Mouse (Mus musculus): ENCODE measurements at regions not wholly inside any gene's neighbourhood (a gene's known extent, or its start where the extent isn't known, plus 50 kb on each side); places are given as distances from the start of the nearest gene placed in this dataset.

GRCm38 (mm10) chr9:34280311-34281208 lies 205.1 kb upstream of the Kirrel3 start:
- DNase-seq (ENCODE audit: low read depth, low spot score) = no peak
- WGBS = 79% methylated on average over 11 of the region's 11 CpGs

GRCm38 (mm10) chr9:34323571-34323970 lies 162.1 kb upstream of the Kirrel3 start:
- no peak for DNase-seq (ENCODE audit: low read depth, low spot score)
- WGBS = 50% methylated on average over 1 of the region's 1 CpGs

- 88% methylated on average over 1 of the region's 1 CpGs for WGBS
- no peak for DNase-seq (ENCODE audit: low read depth, low spot score)
Measured at GRCm38 (mm10) chr9:34328723-34329122, 157.0 kb upstream of the Kirrel3 start.

- no peak for DNase-seq (ENCODE audit: low read depth, low spot score)
Measured at GRCm38 (mm10) chr9:34334112-34334511, 151.6 kb upstream of the Kirrel3 start.

GRCm38 (mm10) chr9:34334555-34335468 lies 150.9 kb upstream of the Kirrel3 start:
- DNase-seq (ENCODE audit: low read depth, low spot score) = no peak
- WGBS = 78% methylated on average over 7 of the region's 7 CpGs

GRCm38 (mm10) chr9:34348442-34348841 lies 137.3 kb upstream of the Kirrel3 start:
- DNase-seq (ENCODE audit: low read depth, low spot score) = no peak
- WGBS = 56% methylated on average over 2 of the region's 2 CpGs

GRCm38 (mm10) chr9:34349997-34350396 lies 135.7 kb upstream of the Kirrel3 start:
- 56% methylated on average over 3 of the region's 3 CpGs for WGBS
- DNase-seq (ENCODE audit: low read depth, low spot score) = no peak

- no peak for DNase-seq (ENCODE audit: low read depth, low spot score)
- WGBS = 78% methylated on average over 9 of the region's 9 CpGs
Measured at GRCm38 (mm10) chr9:34353744-34354143, 131.9 kb upstream of the Kirrel3 start.

- WGBS = 82% methylated on average over 6 of the region's 6 CpGs
- no peak for DNase-seq (ENCODE audit: low read depth, low spot score)
Measured at GRCm38 (mm10) chr9:34354723-34355316, 130.9 kb upstream of the Kirrel3 start.

- no peak for DNase-seq (ENCODE audit: low read depth, low spot score)
- WGBS = 79% methylated on average over 4 of the region's 4 CpGs
Measured at GRCm38 (mm10) chr9:34370686-34371398, 114.9 kb upstream of the Kirrel3 start.

- WGBS = 80% methylated on average over 1 of the region's 1 CpGs
Measured at GRCm38 (mm10) chr9:34375187-34375586, 110.5 kb upstream of the Kirrel3 start.

GRCm38 (mm10) chr9:34380008-34380407 lies 105.7 kb upstream of the Kirrel3 start:
- no peak for DNase-seq (ENCODE audit: low read depth, low spot score)
- 73% methylated on average over 3 of the region's 3 CpGs for WGBS

More at GRCm38 (mm10) chr9:34375187-34375586, 110.5 kb upstream of the Kirrel3 start:
- no peak for DNase-seq (ENCODE audit: low read depth, low spot score)

GRCm38 (mm10) chr9:34381601-34382000 lies 104.1 kb upstream of the Kirrel3 start:
- 83% methylated on average over 3 of the region's 3 CpGs for WGBS
- no peak for DNase-seq (ENCODE audit: low read depth, low spot score)

GRCm38 (mm10) chr9:34382208-34382607 lies 103.5 kb upstream of the Kirrel3 start:
- DNase-seq (ENCODE audit: low read depth, low spot score) = no peak
- WGBS = 65% methylated on average over 1 of the region's 1 CpGs

- WGBS = 29% methylated on average over 4 of the region's 4 CpGs
- no peak for DNase-seq (ENCODE audit: low read depth, low spot score)
Measured at GRCm38 (mm10) chr9:34386071-34386470, 99.6 kb upstream of the Kirrel3 start.

- 61% methylated on average over 6 of the region's 6 CpGs for whole genome bisulfite sequencing
- DNase-seq (ENCODE audit: low read depth, low spot score) = no peak
Measured at GRCm38 (mm10) chr9:34393042-34393441, 92.7 kb upstream of the Kirrel3 start.

- DNase-seq (ENCODE audit: low read depth, low spot score) = no peak
- WGBS = 33% methylated on average over 6 of the region's 6 CpGs
Measured at GRCm38 (mm10) chr9:34395839-34396804, 89.6 kb upstream of the Kirrel3 start.

GRCm38 (mm10) chr9:34411699-34412098 lies 74.0 kb upstream of the Kirrel3 start:
- WGBS = 72% methylated on average over 4 of the region's 4 CpGs
- DNase-seq (ENCODE audit: low read depth, low spot score) = no peak

Measured in large intestine, adult 2 months (tissue).